Mouse (Mus musculus): ENCODE data around the gene Kcnk4.

DNA sequence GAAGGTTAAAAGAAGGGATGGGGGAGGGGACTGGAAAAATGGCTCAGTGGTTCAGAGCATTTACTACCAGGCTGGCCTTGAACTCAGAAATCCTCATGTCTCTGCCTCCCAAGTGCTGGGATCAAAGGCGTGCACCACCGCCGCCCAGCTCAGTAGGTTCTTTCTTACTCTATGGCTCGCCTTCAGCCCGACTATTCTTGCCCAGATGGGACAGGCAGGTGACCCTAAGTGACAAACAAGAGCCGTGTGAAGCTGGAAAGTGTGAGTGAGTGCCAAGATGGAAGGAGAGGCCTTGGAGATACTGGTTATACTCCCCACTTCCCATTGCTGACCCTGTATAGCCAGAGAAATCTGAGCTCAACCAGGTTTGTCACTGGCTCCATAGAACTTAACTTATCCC lies 9.4 kb upstream of the Kcnk4 start:
- no peak for TF ChIP-seq POLR2A (IDR thresholded peaks at IDR 0.05; ENCODE audit: extremely low read depth, insufficient read depth, low read length)
- no peak for TF ChIP-seq CTCF (IDR thresholded peaks at IDR 0.05; ENCODE audit: low read depth, low read length)
